Mouse (Mus musculus) bone marrow macrophage, adult 2 months (primary cell): ENCODE measurements around the gene Gcnt4. TPM values are rescaled to one million over a fixed set of nuclear protein-coding genes. Genes with fewer than 3 reads are reported as not detected.
"Not testable (repeated sequence)": the region's sequence is repeated elsewhere in the genome, so short reads cannot be mapped to it uniquely, and the experiment has no call there.

Source experiments
- H3K27ac ChIP-seq: 2 replicates; pipeline ENCODE4 v1.5.1; 2012; ENCODE audit warnings: low read depth, low read length; ENCODE audit not compliant: insufficient read depth
- H3K4me1 ChIP-seq: 2 replicates; pipeline ENCODE4 v1.6.1; 2012; ENCODE audit warnings: low read length; ENCODE audit not compliant: control insufficient read depth, insufficient read depth
- H3K4me3 ChIP-seq: 2 replicates; pipeline ENCODE4 v1.5.1; 2012; ENCODE audit warnings: mild to moderate bottlenecking, low read length, moderate library complexity; ENCODE audit not compliant: insufficient read depth
- CTCF ChIP-seq: IDR thresholded peaks from 2 replicates; pipeline ENCODE4 v1.5.1; 2012; ENCODE audit warnings: low read depth, mild to moderate bottlenecking, low read length, moderate library complexity
- POLR2A ChIP-seq: IDR thresholded peaks from 2 replicates; pipeline ENCODE4 v1.6.1; 2012; ENCODE audit warnings: mild to moderate bottlenecking, low read depth, low read length, borderline replicate concordance
- polyA plus RNA-seq: library from polyadenylated mRNA; stranded (reverse); fragments of >200 nt; gene quantifications from 2 replicates; pipeline ENCODE4 v1.2.4, GENCODE M21; 2012; ENCODE audit not compliant: missing spikeins, insufficient read depth, insufficient read length

Gcnt4 gene
- polyA plus RNA-seq, 1 experiment = not detected

GRCm38 (mm10) chr13:96925991-96926725 is 1.7 kb downstream of the Gcnt4 start:
- H3K4me3 ChIP-seq = no peak overlapping the region
- no peaks in the 10 kb centered on the region for H3K4me1 ChIP-seq
- no peak for TF ChIP-seq CTCF
- no peak for TF ChIP-seq POLR2A
- H3K27ac ChIP-seq = no peak overlapping the region

GRCm38 (mm10) chr13:96927781-96928180 is 3.3 kb downstream of the Gcnt4 start:
- no peak overlapping the region for H3K27ac ChIP-seq

DNA sequence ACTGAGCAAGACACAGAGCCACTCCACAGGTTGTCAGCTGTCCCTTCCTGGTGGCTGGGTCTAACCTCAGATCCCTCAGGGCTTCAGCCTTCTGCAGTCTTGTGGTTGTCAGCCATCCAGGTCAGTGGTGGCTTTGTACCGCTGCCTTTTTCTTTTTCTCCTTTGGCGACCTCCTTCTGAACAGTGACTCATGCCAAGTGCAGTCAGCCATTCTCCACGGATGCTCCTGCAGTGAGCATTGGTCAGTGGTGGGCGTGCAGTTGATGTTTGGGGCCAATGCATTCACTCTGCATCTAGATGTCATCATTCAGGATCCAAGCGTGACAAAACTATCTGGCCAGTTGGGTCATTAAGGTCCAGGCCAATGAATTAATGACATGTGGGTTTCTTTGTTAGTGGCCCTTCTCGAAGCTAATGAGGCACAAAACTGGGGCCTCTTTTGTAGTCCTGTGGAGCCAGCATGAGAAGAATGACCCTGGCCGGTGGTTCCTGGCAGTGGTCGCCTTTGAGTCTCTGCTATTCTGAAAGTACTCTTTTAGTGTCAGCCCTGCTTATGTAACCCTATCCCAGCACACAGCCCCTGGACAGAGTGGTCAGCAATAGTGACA is 4.0 kb downstream of the Gcnt4 start:
- TF ChIP-seq POLR2A (no peak), CTCF (no peak)
- no peak overlapping the region for H3K27ac ChIP-seq
- no peaks in the 10 kb centered on the region for H3K4me1 ChIP-seq

More at GRCm38 (mm10) chr13:96927781-96928180, 3.3 kb downstream of the Gcnt4 start:
- TF ChIP-seq CTCF (no peak), POLR2A (no peak)
- no peak overlapping the region for H3K4me3 ChIP-seq
- H3K4me1 ChIP-seq = no peaks in the 10 kb centered on the region

GRCm38 (mm10) chr13:96932745-96933144 is 8.3 kb downstream of the Gcnt4 start:
- Histone ChIP-seq H3K4me3 (no peak overlapping the region), H3K4me1 (no peaks in the 10 kb centered on the region), H3K27ac (no peak overlapping the region)
- TF ChIP-seq POLR2A = no peak

More for the DNA sequence above, 4.0 kb downstream of the Gcnt4 start:
- no peak overlapping the region for H3K4me3 ChIP-seq

DNA sequence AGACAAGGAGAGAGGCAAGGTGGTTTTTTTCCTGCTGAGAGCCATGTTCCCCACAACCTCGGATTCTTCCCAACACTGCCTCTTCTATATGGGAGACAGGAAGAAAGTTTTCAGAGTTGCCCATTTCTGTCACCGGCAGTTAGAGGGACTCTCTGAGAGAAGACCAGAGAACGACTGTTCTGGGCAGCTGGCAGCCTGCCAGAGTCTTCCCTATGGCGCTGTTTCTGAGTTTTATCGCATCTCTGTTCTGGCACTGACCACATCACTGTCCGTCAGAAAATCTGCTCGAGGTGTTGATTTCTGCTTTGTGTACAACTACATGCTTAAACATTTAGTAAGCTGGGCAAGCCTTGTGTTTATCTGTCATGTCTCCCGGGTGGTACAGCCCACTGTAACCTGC is 8.9 kb downstream of the Gcnt4 start:
- H3K4me1 ChIP-seq = no peaks in the 10 kb centered on the region
- H3K4me3 ChIP-seq = no peak overlapping the region
- TF ChIP-seq CTCF = no peak
- no peak for TF ChIP-seq POLR2A
- no peak overlapping the region for H3K27ac ChIP-seq

DNA sequence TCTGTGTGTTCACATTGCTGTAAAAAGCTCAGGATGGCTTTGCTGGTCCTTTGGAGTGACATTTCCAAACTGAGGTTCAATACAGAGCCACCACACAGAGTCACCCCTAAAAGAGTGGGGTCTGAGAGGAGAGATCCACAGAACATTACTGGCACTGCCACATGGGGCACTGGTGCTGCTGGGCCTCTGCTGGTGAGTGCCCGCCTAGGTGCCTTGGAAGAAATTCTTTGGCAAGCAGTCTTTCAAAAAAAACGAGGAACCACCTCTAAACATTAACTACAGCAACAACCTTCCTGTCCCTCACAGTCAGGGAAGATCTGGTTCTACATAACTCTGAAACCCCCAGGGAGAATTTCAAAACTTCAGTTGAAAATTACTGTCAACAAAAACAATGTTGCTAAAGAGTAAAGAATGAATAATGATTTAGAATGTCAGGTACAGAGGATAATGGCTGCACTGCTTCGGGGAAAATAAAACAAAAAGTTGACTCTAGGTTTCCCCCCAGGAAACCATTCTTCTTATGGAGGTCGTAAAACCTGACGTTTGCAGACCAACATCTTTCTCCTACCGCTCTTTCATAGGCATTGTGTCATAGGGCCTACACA is 11.8 kb downstream of the Gcnt4 start:
- TF ChIP-seq POLR2A (no peak), CTCF (no peak)
- Histone ChIP-seq H3K27ac (no peak overlapping the region), H3K4me1 (no peaks in the 10 kb centered on the region), H3K4me3 (no peak overlapping the region)

DNA sequence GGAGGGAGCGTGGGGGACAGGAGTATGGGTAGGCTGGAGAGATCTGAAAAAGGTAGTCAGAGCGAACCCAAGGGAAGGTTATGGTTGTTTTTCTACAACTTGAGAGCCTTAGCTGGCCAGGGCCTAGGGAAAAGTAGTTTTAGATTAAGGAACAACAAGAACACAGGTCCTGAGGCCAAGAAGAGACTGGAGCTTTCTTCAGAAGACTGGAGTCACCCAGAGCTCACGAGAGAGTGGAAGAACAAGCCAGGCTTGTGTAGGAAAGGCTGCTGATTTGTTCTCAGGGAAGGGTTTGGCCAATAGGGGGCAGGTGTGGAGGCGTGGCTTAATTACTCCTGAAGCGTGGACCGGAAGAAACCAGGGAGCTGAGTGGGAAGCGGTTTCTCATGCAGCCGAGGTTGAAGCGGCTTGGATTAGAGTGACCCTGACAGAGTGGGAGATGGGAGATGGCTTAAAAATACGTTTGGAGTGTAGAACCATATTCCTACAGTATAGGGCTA is 12.6 kb downstream of the Gcnt4 start:
- H3K27ac ChIP-seq = no peak overlapping the region
- no peak overlapping the region for H3K4me3 ChIP-seq
- TF ChIP-seq CTCF (no peak), POLR2A (no peak)
- no peaks in the 10 kb centered on the region for H3K4me1 ChIP-seq

DNA sequence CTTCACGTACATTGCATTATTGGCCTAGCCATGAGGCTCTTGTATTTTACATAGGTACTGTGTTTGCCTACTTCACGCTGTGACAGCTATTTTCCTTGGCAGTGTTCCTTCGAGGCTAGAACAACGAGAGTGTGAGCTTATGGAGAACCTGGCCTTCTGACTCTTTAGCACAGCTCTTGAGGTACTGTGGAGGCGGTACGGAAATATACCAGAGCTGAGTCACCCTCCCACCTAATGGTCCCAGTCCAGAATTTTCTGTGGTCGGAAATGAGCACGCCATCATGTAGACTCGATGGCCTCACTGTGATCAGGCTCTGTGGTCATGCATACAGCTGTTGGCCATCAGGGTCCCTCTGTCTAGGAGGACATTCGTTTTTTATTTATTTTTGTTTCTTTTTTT is 15.2 kb downstream of the Gcnt4 start:
- Histone ChIP-seq H3K4me1 (no peaks in the 10 kb centered on the region), H3K27ac (no peak overlapping the region), H3K4me3 (no peak overlapping the region)
- TF ChIP-seq CTCF (no peak), POLR2A (no peak)

DNA sequence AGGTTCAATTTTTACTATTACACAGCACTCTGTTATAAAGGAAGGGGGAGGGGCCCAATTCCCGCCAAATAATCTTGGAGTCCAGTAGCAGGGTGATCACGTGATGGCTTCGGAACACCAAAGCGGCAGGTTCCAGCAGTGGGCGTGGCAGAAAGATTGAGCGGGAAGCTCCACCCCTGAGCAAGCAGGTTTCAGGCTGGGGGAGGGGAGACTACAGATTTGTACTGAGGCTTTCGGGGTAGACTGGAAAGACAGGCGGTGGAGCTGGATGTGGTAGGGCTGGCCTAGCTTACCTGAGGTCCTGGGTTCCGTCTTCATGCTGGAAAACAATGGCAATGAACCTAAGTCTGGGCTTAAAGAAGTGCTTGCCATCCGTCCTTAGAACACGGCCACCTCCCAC is 17.0 kb downstream of the Gcnt4 start:
- not testable (repeated sequence) for H3K27ac ChIP-seq, H3K4me3 ChIP-seq, H3K4me1 ChIP-seq

- Histone ChIP-seq H3K4me1 (no peaks in the 10 kb centered on the region), H3K4me3 (no peak overlapping the region), H3K27ac (no peak overlapping the region)
- no peak for TF ChIP-seq CTCF
- TF ChIP-seq POLR2A = no peak
Measured at GRCm38 (mm10) chr13:96943571-96943970, 19.1 kb downstream of the Gcnt4 start.

DNA sequence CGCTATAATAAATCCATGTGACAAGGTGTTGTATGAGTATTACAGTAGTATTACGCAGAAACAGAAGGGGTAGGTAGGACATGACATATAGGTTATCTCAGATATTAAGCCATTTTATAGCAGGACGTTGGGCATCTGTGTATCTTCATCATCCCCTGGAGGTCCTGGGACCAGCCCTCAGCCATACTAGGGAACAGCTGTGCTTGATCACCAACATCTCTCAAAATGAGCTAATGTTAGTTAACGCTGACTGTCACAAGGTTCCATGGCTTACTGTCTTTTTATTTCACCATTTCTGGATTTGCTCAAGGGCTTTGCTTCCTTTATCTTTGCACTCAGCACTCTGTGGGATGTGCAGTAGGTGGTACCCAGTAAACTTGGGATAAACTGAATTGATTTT is 21.3 kb downstream of the Gcnt4 start:
- no peaks in the 10 kb centered on the region for H3K4me1 ChIP-seq
- H3K27ac ChIP-seq = no peak overlapping the region
- no peak for TF ChIP-seq CTCF
- TF ChIP-seq POLR2A = no peak
- H3K4me3 ChIP-seq = no peak overlapping the region
